Mouse (Mus musculus) megakaryocyte progenitor cell, adult 5-6 weeks (primary cell): ENCODE measurements around the gene 4930518I15Rik. TPM values are rescaled to one million over a fixed set of nuclear protein-coding genes. Genes with fewer than 3 reads are reported as not detected.
A peak's percentile ranks its signal among the peaks of the same experiment; 100 is the strongest.
"Not testable (repeated sequence)": the region's sequence is repeated elsewhere in the genome, so short reads cannot be mapped to it uniquely, and the experiment has no call there.

Experiments
- ATAC-seq: replicated peaks from 2 replicates; pipeline ENCODE4 v1.8.0; 2016; ENCODE audit warnings: mild to moderate bottlenecking, moderate TSS enrichment, inconsistent platforms; ENCODE audit not compliant: poor library complexity
- total RNA-seq, 2 experiments: library from RNA; stranded (forward) in 1 of 2; stranded (reverse) in 1 of 2; fragments of 157-497, 149-512 nt in 1 of 2; fragments of 200-1000 nt in 1 of 2; gene quantifications; 2 replicates each; pipeline versions ENCODE4 v1.2.3 to v1.2.4; 2015 to 2017

Gene 4930518I15Rik
- total RNA-seq (2015) (0.42 and 3.0 TPM in 2 replicates), total RNA-seq (2017) (1.2 TPM in 1 of 2 replicates, not detected in the other)

GRCm38 (mm10) chr2:156857835-156858234 is at the start of gene 4930518I15Rik:
4930518I15Rik (minus strand) TSS chr2:156857946.
- ATAC-seq, result no peak

DNA sequence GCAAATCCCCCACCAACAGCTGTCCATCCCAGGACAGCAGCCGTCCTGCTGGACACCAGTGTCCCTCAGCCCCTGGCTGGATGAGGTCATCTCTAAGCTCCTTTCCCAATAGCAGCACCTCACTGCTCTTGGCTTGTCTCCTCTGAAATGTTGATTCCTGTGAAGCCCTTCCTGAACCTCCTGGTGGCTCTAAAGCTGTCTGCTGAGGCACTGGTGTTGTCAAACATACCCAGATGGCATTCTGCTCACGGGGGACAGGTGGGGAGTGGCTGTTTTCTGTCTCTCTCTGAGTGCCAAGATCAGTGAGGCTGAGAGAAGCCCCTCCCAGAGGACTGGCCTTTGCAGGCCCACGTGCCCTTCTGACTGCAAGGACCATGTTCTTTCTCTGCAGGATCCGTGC is 48.2 kb upstream of the 4930518I15Rik start:
- ATAC-seq, result not testable (repeated sequence)

- ATAC-seq, result no peak
These were observed 47.4 kb upstream of the 4930518I15Rik start for GRCm38 (mm10) chr2:156904976-156905717.

DNA sequence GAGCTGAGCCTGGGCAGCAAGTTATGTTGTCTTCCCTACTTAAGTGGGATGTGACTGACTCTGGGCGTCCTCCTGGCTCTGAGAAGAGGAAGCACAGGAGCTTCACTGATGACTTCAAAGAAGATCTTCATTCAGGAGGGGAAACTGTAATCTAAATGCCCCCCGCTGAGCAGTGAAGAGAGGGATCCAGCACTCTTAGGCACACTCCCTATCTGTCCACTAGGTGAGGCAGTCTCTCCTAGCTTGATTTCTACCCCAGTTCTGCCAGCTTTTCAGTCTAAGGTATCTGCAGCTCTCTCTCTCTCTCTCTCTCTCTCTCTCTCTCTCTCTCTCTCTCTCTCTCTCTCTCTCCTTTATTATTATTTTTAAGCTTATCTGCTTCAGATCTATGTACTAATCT is 45.6 kb upstream of the 4930518I15Rik start:
- peak; percentile 65; the same call in 1 of the 2 replicates for ATAC-seq

DNA sequence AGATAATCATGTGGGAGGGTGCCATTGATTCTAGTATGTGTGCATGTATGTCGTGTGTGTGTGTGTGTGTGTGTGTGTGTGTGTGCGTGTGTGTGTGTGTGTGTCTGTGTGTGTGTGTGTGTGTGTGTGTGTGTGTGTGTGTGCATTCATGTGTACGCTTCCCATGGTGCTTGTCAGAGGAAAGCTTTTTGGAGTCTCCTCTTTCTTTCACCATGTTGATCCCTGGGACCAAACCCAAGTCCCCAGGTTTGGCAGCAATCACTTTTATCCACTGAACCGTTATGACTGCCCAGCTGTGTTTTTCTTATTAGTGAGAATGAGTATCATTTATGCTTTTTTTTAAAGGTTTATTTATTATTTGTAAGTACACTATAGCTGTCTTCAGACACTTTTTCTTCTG is 44.7 kb upstream of the 4930518I15Rik start:
- ATAC-seq, result not testable (repeated sequence)

- ATAC-seq, result no peak
These were observed 44.1 kb upstream of the 4930518I15Rik start for GRCm38 (mm10) chr2:156901883-156902282.

DNA sequence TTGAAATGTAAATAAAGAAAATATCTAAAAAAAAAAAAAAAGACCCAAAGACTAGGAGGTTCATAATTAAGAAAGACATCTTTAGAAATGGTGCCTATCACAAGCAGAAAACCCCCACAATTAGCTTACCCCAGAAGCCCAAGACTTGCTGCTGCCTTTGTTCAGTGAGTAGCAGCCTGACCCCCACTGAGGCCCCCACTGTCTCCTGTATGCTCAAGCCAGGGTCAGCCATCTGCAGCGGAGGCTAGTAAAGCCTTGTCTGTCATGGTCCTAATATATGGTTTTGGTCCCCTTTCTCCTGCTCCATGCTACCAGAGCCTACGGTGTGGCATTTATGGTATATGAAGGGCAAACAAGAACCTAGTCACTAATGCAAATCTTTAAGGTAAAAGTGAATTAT is 43.6 kb upstream of the 4930518I15Rik start:
- ATAC-seq, result no peak

DNA sequence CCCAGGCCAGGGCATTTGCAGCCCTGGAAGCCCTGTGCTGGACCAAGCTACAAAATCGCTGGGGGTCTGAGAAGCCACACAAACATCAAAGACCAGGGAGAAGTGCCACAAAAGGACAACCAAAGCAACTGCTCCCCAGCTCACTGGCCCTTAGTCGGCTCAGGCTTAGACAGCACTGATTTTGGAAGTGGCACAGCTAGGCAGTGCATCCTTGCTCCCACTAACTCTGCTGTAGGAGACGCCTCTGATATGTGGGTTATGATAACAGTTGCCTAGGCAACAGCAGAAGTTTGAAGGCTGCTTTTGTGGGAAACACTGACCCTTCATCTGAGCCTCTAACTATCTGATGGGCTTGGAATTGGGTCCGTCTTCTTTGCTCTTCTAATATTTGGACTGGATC is 41.4 kb upstream of the 4930518I15Rik start:
- no peak for ATAC-seq

GRCm38 (mm10) chr2:156898374-156898773 is 40.6 kb upstream of the 4930518I15Rik start:
- no peak for ATAC-seq

GRCm38 (mm10) chr2:156897034-156897433 is 39.3 kb upstream of the 4930518I15Rik start:
- no peak for ATAC-seq

DNA sequence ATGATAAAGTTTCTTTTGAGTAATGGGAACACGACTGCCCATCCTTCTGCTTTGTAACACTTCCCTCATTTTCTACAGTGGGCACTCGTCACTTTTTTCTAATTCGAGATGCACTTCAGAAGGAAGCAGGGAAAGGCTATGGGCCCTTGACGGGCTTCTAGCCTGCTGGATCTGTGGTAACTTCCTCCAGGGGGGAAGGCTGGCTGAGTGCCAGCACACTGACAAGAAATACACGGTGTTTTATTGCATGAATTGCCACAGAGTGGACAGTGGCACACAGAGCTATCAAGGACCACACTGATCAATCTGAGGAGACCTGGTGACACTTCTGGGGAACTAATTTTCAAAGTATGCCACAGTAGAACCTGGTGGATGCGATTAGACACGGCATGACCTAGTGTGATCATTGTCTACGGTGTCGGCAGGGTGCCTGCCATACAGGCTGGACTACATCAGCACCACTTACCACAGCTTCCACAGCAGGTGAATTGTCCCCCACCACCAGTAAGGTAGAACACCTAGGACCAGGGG is 38.7 kb upstream of the 4930518I15Rik start:
- ATAC-seq, result no peak; the same call in 1 of the 2 replicates

DNA sequence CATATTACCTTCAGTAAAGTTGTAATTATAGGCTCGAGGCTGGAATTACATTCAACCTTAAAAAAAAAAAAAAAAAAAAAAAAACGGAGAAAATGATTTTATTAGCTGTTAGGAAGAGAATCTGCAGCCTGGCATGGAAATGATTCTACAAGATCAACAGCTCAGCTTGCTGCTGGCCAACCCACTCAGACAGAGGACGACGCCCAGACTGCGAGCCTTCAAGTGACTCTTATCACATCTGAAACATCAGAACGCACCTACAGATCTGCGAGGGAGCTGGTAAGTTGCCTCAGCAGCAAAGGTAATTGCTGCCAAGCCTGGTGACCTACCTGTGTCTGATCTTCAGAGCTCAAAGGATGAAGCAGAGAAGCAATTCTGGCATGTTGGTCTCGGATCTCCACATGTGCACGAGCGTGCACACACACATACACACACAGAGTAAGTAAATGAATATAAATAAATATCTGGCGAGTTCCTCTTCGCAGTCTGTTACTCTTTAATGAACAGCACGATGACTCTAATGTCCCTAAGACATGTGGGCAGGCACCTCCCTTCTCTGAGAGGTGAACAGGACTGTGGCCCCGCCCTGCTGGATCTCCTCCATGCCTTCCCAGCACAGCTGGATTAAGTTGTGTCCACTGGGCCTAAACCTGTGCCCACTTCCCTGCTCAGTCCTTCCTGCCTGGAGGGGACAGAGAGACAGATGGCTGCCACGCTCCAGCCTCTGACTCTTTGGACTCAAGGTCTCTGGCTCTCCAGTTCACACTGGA is 36.9 kb upstream of the 4930518I15Rik start:
- peak; percentile 37; the same call in 1 of the 2 replicates for ATAC-seq

GRCm38 (mm10) chr2:156892821-156893220 is 35.1 kb upstream of the 4930518I15Rik start:
- no peak for ATAC-seq

DNA sequence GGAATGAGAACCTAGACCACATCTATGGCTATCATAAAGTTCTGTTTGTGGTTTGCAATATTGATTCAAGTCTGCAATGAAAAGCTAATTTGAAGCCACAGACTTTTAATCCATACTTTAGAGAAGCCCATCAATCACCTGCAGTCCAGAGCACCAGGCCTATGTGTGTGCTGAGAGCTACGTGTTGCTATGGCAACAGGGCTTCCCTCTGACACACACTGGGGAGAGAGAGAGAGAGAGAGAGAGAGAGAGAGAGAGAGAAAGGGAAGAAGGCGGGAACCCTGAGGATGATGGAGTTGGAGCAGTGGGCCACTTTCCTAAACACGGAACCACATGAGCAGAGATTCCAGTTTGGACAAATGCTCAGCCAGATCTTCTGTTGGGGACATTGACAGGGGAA is 34.5 kb upstream of the 4930518I15Rik start:
- no peak for ATAC-seq

GRCm38 (mm10) chr2:156888490-156888889 is 30.7 kb upstream of the 4930518I15Rik start:
- no peak for ATAC-seq

DNA sequence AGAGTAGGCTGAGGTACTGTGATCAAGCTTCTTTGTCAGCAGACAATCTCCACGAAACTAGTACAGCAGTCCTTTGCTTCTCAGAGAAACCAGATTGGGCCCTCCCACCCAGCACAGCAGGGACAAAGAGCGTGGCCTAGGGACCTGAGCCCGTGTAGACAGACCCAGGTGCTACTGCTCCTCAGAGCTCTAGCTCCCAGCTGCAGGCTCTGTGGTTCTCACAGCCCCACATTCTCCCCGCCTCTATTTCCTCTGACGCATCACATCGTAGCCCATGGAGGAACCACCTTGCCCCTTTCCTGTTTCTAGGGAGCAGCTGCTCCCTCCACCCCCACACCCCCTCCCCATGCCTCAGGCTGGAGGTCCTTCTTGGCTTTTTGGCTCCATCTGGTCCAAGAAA is 29.3 kb upstream of the 4930518I15Rik start, which contains the start of gene Sla2:
TSS of gene Sla2 (minus strand) at position 176 of the 400 bp plus-strand sequence.
- peak; percentile 67 for ATAC-seq

DNA sequence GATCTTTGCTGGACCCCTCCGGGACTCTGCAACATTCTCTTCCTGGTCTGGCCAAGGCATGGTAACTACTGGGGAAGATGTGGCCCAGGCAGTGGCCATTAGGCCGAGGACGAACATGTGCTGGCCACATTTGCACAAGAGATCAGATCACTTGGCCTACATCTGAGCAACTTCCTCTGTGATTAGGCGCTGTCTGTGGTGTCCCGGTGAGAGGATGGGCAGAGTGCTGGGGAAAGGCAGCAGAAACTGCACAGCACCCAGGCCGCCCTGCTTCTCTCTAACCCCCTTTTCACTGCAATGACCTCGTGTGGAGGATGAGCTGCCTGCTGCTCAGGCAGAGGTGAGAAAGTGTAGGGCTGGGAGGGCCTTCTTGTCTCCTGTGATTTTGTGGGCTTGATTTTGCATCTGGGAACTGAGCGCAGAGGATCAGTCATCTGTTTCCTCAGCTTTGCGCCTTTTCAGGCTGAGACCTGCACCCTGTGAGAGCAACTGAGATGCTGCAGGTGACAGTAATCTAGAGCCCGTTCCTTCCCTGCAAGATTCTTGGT is 28.4 kb upstream of the 4930518I15Rik start:
- no peak for ATAC-seq

DNA sequence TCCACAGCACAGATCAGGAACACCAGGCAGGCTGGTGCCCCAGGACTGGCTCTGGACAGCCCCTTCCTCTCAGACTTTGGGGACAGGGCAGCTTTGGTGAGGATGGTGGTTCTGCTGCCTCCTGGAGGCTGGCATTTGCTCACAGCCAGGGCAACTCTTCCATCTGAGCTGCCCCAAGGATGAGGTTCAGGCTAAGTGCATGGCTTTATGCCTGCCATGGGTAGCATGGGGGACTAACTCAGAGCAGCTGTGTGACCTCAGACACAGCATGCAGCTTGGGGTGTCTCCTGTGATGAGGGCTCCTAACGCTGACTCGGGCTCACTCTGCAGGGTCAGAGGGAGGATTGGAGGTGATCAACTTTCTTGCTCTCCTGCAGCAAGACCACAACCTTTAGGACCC is 27.9 kb upstream of the 4930518I15Rik start:
- ATAC-seq, result not testable (repeated sequence)

DNA sequence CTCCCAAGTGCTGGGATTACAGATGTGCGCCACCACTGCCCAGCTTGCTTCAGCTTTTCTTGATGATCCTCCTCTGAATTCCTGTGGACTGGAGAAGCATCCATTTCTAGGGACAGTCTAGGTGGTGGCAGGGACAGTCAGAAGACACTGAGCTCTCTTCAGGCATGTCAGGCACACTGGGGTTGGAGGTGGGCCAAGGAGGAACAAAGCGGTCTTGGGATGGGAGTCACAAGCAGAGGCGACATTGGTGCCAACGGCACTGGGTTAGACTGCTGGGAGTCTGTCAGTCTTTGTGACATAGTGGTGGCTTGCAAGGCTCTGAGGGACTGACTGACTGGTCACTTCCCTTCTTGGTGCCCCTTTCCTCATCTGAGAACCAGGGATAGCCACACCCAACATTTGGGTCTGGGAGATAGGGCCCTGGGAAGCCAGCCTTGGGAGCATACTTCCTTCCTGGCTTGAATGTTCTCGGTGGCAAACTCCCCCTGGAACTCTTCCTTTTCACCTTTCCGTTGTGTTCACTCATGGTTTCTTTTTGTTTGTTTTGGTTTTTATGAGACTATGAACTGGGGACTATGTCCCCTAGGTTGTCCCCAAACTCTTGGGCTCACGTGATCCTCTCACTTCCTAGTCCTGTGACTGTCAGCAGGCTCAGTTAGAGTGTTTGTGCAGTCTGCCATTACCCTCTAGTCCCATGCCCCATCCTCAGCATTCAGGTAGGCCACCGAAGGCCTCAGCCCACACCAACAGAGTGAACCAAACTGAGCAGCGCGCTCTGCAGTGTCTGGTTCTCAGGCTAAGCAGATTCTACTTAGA is 26.9 kb upstream of the 4930518I15Rik start:
- no peak for ATAC-seq

DNA sequence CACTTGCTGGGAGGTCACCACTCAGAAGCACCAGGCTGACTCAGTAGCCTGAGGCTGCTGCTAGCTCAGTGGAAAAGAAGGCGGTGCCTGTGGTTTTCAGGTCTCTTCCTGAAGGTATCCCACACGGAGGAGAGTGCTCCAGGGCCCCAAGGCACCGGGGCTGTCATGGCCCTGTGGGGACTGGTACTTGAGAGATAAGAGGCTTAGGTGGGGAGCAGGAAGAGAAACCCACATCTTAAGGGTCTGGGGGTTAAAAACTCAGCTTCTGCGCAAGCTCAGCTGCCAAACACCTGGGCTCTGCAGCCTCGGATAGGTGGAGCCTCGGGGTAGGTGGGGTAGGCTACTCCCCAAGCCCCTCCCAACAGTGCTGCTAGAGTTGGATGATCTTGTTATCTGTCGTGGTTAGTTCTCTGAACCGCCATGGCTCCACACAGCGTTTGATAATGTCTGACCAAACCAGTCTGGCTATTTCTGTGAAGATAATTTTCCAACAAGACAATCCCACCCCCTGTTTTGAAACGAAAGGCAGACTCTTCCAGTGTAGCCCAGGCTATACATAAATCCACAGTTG is 24.8 kb upstream of the 4930518I15Rik start:
- peak; percentile 63 for ATAC-seq
